Mouse (Mus musculus) embryonic facial prominence, embryonic 10.5 days (tissue): ENCODE data around the gene Gm28557. TPM values are rescaled to one million over a fixed set of nuclear protein-coding genes. Genes with fewer than 3 reads are reported as not detected.
A peak's percentile ranks its signal among the peaks of the same experiment; 100 is the strongest.
"Not testable (repeated sequence)": the region's sequence is repeated elsewhere in the genome, so short reads cannot be mapped to it uniquely, and the experiment has no call there.

ENCODE experiments used
- DNase-seq: peaks from one replicate; pipeline ENCODE4 v3.0.0-alpha.2; 2017; ENCODE audit warnings: low spot score
- H3K27ac ChIP-seq: fragments of 300-500 bp; sonication (generic); replicated peaks from 2 replicates; pipeline ENCODE4 v1.5.1; 2016; ENCODE audit warnings: mild to moderate bottlenecking
- H3K27me3 ChIP-seq: fragments of 300-500 bp; sonication (generic); replicated peaks from 2 replicates; pipeline ENCODE4 v1.6.1; 2016; ENCODE audit warnings: low read depth, mild to moderate bottlenecking; ENCODE audit not compliant: poor library complexity, severe bottlenecking
- H3K36me3 ChIP-seq: fragments of 300-500 bp; sonication (generic); replicated peaks from 2 replicates; pipeline ENCODE4 v1.6.1; 2016; ENCODE audit warnings: mild to moderate bottlenecking, moderate library complexity
- H3K4me1 ChIP-seq: fragments of 300-500 bp; sonication (generic); 2 replicates; pipeline ENCODE4 v1.6.1; 2016
- H3K4me3 ChIP-seq: fragments of 300-500 bp; sonication (generic); 2 replicates; pipeline ENCODE4 v1.5.1; 2016; ENCODE audit warnings: mild to moderate bottlenecking, moderate library complexity
- H3K9me3 ChIP-seq: fragments of 300-500 bp; sonication (generic); 2 replicates; pipeline ENCODE4 v1.6.1; 2016; ENCODE audit warnings: mild to moderate bottlenecking
- WGBS: fragments of 180-500 bp; shearing (Covaris S2); methylation state at CpG from one replicate; pipeline ENCODE4 v1.1.7; 2016; 5-methylcytosine and 5-hydroxymethylcytosine counted together
- polyA plus RNA-seq: library from polyadenylated mRNA; unstranded; fragments of >200 nt; fragmentation: Nextera tagmentation; extraction: Ambion mirVana; gene quantifications from 2 replicates; pipeline ENCODE4 v1.2.1, GENCODE M21; 2016

The Gm28557 gene
- polyA plus RNA-seq: 2.7 and 3.2 TPM in 2 replicates

DNA sequence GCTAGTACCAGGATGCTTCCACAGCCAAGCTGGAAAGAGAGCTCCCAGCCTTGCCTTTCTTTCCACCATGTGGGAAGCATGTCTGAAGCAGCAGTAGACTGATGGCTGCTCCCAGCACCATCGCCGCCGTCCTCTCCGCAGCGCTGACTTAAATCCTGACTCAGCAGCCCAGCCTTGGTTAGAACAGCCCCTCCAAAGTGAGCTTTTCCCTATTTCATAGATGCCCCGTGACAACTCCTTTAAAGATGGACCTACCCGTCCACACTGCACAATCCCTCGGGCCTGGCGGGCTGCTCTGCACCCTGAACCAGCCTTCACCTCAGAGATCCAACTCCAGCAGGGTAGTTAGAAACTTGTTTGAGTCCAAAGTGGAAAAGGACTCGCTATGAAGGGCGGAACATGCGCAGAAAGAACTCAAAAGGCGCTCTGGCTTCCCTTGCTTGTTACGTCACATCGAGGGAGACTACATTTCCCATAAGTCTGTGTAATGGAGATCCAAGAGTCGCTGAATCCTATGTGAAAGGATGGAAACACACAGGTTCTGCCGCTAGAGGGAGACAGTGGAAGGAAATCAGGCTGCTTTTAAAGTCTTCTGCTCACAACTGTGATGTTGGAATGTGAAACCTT is at the start of gene Gm28557:
TSS of gene Gm28557 (minus strand) at position 411 of the 627 bp plus-strand sequence.
- Histone ChIP-seq H3K36me3 (peaks cover 11% of the 10 kb centered on the region), H3K4me1 (peaks cover 6% of the 10 kb centered on the region), H3K27me3 (no peaks in the 10 kb centered on the region), H3K4me3 (peak within 1 kb of the TSS; percentile 75), H3K27ac (peak within 1 kb of the TSS; percentile 87), H3K9me3 (peaks cover 15% of the 10 kb centered on the region; the same call in 1 of the 2 replicates)
- peak; percentile 85 for DNase-seq
- under 1% methylated on average over 17 of the region's 17 CpGs for WGBS

DNA sequence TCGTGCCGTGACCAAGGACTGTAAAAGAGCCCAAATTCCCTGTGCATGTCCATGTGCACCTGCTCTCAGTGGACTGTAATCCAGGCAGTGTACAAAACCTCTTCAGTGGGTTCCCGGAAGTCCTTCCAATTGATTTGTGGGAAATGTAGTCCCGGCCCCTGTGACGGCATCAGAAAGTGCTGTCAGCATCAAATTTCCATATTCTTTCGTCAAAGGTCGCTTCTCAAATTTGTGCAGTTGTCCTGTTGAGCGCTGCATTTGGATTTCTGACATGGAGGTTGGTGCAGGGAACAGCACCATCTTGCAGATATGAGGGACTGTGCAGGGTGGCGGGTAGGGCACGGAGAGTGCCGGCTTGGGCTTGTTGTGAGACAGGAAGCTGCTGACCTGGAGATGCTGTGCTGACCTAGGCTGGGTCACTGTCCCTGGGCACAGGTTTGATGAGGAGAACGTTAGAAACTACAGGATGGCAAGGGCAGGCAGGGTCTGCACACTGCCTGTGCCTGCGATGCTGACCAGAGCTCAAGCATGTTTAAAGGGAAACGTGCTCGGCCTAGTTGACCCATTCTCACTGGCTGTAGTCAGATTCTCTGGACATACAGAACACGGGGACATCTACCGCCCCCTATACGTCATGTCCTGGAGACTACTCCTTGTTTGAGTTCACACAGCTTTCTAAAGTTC is 19.8 kb upstream of the Gm28557 start:
- H3K4me3 ChIP-seq: peak overlapping the region; percentile 76
- 2% methylated on average over 18 of the region's 18 CpGs for WGBS
- H3K9me3 ChIP-seq: 0 out of 2 replicates have a peak, but pooled peaks cover 2% of the 10 kb centered on the region
- peak overlapping the region; percentile 82 for H3K27ac ChIP-seq
- peak; percentile 83 for DNase-seq
- H3K36me3 ChIP-seq: no peaks in the 10 kb centered on the region
- peaks cover 7% of the 10 kb centered on the region for H3K4me1 ChIP-seq
- no peaks in the 10 kb centered on the region for H3K27me3 ChIP-seq

DNA sequence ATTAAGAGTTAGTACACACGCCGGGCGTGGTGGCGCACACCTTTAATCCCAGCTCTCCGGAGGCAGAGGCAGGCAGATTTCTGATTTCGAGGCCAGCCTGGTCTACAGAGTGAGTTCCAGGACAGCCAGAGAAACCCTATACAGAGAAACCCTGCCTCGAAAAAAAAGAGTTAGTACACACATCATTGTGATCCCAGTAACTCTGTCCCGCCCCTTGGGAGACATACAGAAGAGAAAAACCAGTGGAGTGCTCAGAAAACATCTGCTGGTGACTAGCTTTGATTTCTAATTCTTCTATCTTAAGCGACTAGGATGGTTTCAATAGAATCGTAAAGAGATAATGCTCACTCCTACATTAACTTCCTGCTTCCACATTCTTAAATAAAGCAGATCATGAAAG is 19.1 kb upstream of the Gm28557 start:
- not testable (repeated sequence) for H3K4me3 ChIP-seq, DNase-seq, H3K36me3 ChIP-seq, H3K4me1 ChIP-seq, H3K27ac ChIP-seq, H3K27me3 ChIP-seq, H3K9me3 ChIP-seq
- WGBS: 80% methylated on average over 10 of the region's 10 CpGs

DNA sequence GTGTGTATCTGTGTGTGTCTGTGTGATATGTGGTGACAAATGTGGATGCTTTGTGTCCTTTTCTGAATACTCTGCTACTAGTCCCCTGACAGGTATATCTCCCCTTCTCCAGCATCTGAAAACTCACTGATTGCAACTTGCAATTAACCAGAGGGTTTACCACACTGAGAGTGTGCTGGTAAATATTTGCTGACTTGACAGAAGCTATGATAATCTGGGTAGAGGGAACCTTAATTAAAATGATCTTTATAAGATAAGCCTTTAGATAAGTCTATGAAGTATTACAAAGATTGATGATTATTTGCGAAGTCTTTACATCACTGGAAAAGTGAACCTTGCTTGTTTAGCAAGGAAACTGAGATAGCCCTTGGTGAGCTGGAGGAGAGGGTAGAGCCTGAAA is 16.1 kb upstream of the Gm28557 start:
- no peaks in the 10 kb centered on the region for H3K27me3 ChIP-seq
- 0 out of 2 replicates have a peak, but pooled peaks cover 2% of the 10 kb centered on the region for H3K9me3 ChIP-seq
- WGBS: 90% methylated on average over 1 of the region's 1 CpGs
- peaks cover 7% of the 10 kb centered on the region for H3K4me1 ChIP-seq
- H3K36me3 ChIP-seq: no peaks in the 10 kb centered on the region
- no peak overlapping the region for H3K4me3 ChIP-seq
- no peak for DNase-seq
- no peak overlapping the region for H3K27ac ChIP-seq

DNA sequence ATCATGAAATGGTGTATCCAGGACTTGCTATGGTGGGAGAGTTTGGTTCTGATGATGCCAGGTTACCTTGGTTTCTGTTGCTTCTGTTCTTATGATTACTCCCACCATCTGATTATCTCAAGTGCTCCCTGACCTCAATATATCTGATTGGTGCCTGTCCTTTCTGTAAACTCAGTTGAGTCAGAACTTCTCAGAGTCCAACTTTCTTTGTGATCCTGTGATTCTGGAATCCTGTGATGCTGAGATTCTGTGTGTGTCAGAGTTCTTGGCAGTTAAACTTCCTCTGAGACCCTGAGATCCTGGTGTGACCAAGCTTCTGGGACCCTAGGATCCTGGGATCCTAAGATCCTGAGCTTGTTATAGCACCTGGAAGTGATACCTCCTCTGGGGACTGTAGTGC is 13.0 kb upstream of the Gm28557 start, which contains the start of gene Zfp759:
TSS of gene Zfp759 (plus strand) at position 301 of the 400 bp plus-strand sequence.
- H3K4me3 ChIP-seq, H3K4me1 ChIP-seq, H3K27me3 ChIP-seq, H3K9me3 ChIP-seq, H3K36me3 ChIP-seq, H3K27ac ChIP-seq, DNase-seq: not testable (repeated sequence)

DNA sequence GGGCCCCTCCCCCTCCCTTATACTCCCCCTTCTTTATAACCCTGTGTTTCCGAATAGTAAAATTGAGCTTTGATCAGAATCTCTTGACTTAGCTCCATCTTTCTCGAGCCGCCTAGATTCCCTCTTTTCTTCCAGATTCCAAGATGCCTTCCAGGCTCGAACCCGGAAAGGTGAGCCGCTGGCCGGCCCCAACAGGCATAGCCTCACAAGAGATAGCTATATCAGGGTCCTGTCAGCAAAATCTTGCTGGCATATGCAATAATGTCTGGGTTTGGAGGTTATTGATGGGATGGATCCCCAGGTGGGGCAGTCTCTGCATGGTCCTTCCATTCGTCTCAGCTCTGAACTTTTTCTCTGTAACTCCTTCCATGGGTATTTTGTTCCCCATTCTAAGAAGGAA is 7.8 kb upstream of the Gm28557 start, which contains the start of gene Rslcan18:
TSS of gene Rslcan18 (minus strand) at position 101 of the 400 bp plus-strand sequence.
- 94% methylated on average over 8 of the region's 8 CpGs for WGBS
- H3K27ac ChIP-seq, DNase-seq: not testable (repeated sequence)

DNA sequence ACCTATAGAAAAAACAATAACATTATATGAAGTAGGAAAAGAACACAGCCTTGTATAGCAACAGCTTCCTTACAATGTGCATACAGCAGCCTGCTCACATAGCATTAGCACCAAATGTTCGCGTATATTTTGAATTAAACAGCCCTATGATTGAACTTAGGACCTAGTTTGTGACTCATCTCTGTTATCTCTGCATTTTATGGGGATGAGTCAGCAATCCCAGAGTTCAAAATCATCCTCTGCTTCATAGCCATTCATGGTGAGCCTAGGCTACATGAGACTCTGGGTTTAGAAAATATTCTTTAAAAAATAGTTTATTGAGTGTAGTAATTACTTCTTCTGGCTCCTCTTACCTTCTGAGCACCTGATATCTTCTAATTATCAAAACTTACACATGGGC is 4.9 kb upstream of the Gm28557 start:
- DNase-seq: no peak
- no peaks in the 10 kb centered on the region for H3K9me3 ChIP-seq
- no peak overlapping the region for H3K4me3 ChIP-seq
- no peak overlapping the region for H3K27ac ChIP-seq
- no peaks in the 10 kb centered on the region for H3K4me1 ChIP-seq
- H3K27me3 ChIP-seq: no peaks in the 10 kb centered on the region
- H3K36me3 ChIP-seq: no peaks in the 10 kb centered on the region
- 91% methylated on average over 2 of the region's 2 CpGs for WGBS

More for the DNA sequence above, 7.8 kb upstream of the Gm28557 start, which contains the start of gene Rslcan18:
- H3K9me3 ChIP-seq, H3K4me3 ChIP-seq, H3K27me3 ChIP-seq, H3K36me3 ChIP-seq, H3K4me1 ChIP-seq: not testable (repeated sequence)

DNA sequence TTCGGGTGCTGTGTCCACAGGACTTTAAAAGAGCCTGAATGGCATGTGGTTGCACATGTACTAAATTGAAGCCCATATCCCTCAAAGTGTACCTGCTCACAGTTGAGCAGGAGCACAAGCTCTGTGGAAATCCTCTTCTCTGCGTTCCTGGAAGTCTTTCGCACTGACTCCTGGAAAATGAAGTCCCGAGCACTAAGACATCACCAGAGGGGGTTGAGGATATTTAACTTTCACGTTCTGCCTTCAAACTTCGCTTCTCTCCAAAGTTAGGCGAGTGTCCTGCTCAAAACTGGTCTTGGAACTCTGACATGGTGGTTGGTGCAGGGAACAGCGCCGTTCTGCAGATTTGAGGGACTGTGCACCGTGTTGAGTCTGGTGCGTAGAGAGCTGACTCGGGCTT is 3.7 kb upstream of the Gm28557 start:
- Histone ChIP-seq H3K9me3 (no peaks in the 10 kb centered on the region), H3K27ac (no peak overlapping the region), H3K4me1 (peaks cover 6% of the 10 kb centered on the region), H3K27me3 (no peaks in the 10 kb centered on the region), H3K4me3 (no peak overlapping the region), H3K36me3 (no peaks in the 10 kb centered on the region)
- no peak for DNase-seq
- 85% methylated on average over 12 of the region's 12 CpGs for WGBS

DNA sequence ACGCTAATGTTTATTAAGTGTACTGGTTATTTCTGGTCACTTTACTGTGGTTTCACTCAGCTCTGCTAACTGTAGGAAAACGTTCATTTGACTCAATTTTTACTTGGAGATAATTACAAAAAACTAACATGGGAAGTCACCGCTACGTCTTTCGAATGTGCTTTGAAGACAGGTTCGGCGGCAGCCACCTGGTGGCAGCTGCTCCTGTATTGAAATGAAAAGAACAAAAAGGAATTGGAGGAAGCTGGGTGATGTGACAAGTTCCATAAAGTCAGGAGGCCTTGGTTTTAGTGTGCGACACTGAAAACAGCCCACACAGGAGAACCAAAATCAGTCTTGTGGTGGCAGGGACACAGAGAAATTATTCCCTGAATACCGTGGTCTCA is 410 bp upstream of the Gm28557 start:
- peaks cover 6% of the 10 kb centered on the region for H3K4me1 ChIP-seq
- 7% methylated on average over 9 of the region's 9 CpGs for WGBS
- peak; percentile 66 for DNase-seq
- H3K4me3 ChIP-seq: peak overlapping the region; percentile 75
- H3K27me3 ChIP-seq: no peaks in the 10 kb centered on the region
- H3K9me3 ChIP-seq: peaks cover 15% of the 10 kb centered on the region; the same call in 1 of the 2 replicates
- peaks cover 11% of the 10 kb centered on the region for H3K36me3 ChIP-seq
- peak overlapping the region; percentile 87 for H3K27ac ChIP-seq

DNA sequence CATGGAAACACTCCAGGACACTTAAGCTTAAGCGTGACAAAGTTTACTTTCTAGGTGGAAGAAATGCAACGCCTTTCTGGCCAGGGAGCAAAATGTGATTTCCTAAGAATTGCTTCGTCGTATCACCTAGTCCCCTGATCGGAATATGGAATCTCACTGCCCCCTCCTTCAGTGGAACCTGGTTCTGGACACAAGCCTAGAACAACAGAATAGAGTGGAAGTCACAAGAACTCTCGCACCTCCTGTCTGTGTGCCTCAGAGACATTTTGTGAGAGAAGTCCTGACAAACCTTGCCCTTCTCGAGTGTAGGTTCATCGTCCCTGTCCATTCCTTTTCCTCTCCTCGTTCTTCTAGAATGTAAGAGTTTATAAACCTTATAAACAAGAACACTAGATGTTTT is 723 bp downstream of the Gm28557 start:
- no peak for DNase-seq
- H3K36me3 ChIP-seq: peaks cover 11% of the 10 kb centered on the region
- 72% methylated on average over 9 of the region's 9 CpGs for WGBS
- peaks cover 15% of the 10 kb centered on the region; the same call in 1 of the 2 replicates for H3K9me3 ChIP-seq
- H3K4me3 ChIP-seq: peak overlapping the region; percentile 75
- no peaks in the 10 kb centered on the region for H3K27me3 ChIP-seq
- H3K27ac ChIP-seq: peak overlapping the region; percentile 87
- peaks cover 6% of the 10 kb centered on the region for H3K4me1 ChIP-seq

DNA sequence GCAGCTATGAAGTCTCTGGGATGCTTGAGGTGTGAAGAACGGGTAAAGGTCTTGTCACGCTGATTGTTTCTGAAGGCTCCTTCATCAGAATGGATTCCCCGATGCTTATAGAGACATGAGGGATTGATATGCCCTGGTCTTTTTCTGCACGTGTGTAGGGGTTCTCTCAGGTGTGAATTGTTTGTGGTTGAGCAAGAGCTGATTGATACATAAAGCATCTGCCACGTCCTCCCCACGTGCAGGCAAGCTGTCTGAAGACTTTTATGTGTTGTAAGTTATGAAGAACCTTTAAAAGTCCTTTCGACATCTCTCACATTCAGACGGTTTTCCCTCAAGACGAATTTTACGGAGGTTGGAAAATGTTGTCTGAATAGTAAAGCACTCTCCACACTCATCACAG is 10.5 kb downstream of the Gm28557 start, which contains the start of gene Zfp708:
TSS of gene Zfp708 (minus strand) at position 101 of the 400 bp plus-strand sequence.
- H3K27ac ChIP-seq: no peak within 1 kb of the TSS
- H3K4me3 ChIP-seq: no peak within 1 kb of the TSS
- H3K27me3 ChIP-seq: no peaks in the 10 kb centered on the region
- H3K36me3 ChIP-seq: peaks cover 20% of the 10 kb centered on the region
- no peaks in the 10 kb centered on the region for H3K9me3 ChIP-seq
- DNase-seq: no peak
- WGBS: 89% methylated on average over 10 of the region's 10 CpGs
- H3K4me1 ChIP-seq: no peaks in the 10 kb centered on the region

DNA sequence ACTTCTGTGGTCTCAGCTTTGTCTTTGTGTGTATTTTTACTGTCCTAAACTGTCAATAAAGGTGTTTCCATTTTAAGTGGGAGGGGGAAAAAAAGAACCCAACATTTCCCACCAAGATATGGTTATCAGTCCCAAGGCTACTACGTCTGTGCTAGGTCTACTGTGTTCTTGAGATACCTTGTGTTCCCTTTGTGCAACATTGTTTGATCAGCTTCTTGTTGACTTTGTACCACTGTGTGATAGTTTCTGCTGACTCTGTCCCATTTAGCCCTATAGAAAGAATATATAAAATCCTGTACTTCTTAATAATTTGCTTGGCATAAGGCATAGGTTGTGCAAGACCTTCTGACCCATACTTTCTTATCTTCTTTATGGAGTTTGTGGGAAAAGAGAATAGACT is 18.2 kb downstream of the Gm28557 start:
- H3K4me1 ChIP-seq: no peaks in the 10 kb centered on the region
- H3K36me3 ChIP-seq: 0 out of 2 replicates have a peak, but pooled peaks cover 8% of the 10 kb centered on the region
- H3K4me3 ChIP-seq: no peak overlapping the region
- H3K27ac ChIP-seq: no peak overlapping the region
- no peak for DNase-seq
- no peaks in the 10 kb centered on the region for H3K27me3 ChIP-seq
- 82% methylated on average over 1 of the region's 1 CpGs for WGBS
- no peaks in the 10 kb centered on the region for H3K9me3 ChIP-seq

DNA sequence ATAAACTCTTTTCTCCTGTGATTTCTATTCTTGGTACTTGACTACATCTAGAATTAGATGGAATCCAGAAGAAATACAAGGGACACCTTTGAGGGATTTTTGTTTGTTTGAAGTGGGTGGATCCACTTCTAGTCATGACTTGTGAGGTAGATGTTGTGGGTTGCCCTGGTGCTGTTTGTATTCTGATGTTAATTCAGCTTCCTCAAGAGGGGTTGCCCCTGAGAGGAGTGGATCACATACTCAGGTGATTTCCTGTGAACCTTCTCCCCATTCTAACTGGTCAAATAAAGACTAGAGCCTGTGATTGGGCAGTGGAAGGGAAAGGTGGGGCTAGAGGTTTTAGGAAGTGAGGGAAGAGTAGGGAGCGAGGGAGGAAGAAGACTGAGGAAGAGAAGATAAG is 26.5 kb downstream of the Gm28557 start:
- Histone ChIP-seq H3K4me3 (peak overlapping the region; percentile 76), H3K9me3 (peaks cover 7% of the 10 kb centered on the region; the same call in 1 of the 2 replicates), H3K27ac (no peak overlapping the region), H3K27me3 (no peaks in the 10 kb centered on the region), H3K36me3 (peaks cover 23% of the 10 kb centered on the region), H3K4me1 (peaks cover 7% of the 10 kb centered on the region; the same call in 1 of the 2 replicates)
- WGBS: 79% methylated on average over 1 of the region's 1 CpGs
- no peak for DNase-seq
